Mouse (Mus musculus): Measurements from ENCODE around the gene Gm14434. TPM values are rescaled to one million over a fixed set of nuclear protein-coding genes. Genes with fewer than 3 reads are reported as not detected.
"Not testable (repeated sequence)": the region's sequence is repeated elsewhere in the genome, so short reads cannot be mapped to it uniquely, and the experiment has no call there.

Gm14434 gene
- 10 to 100 TPM in 2 of 3 experiments, 1 to 10 TPM in 1; 7.9 to 36.8 (median 23.1) TPM for polyA plus RNA-seq (2017; shearing (Covaris generic))

- ATAC-seq: not testable (repeated sequence)
These were observed at the start of gene Gm14434 for GRCm38 (mm10) chr2:176486683-176487082. TSS of gene Gm14434 (minus strand) at chr2:176486783.

DNA sequence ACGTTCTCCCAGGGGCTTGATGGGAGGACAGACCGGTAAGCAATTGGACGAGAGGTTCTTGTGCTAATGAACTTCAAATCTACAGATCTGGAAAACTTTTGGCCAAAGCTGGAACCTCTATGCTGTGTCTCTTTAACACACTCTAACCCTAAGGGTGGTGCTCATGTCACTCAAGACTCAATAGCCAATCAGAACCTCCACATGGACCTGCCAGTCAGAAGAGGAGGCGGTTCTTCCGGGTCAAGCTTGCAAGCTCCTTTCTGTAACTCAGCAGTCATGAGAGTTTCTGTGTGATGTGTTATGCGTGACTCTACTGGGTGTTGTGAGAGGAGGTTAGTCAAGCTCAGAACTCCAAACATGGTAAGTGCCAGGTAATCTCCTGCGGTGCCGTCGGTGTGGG lies 34.2 kb upstream of the Gm14434 start, which contains the start of gene Zfp967:
Gene Zfp967, plus strand, starts transcription at position 301 of the 400 bp plus-strand sequence.
- ATAC-seq: not testable (repeated sequence)

- not testable (repeated sequence) for ATAC-seq
These were observed 63.3 kb downstream of the Gm14434 start, which contains the start of gene Gm14435 for GRCm38 (mm10) chr2:176423294-176423693. TSS of gene Gm14435 (plus strand) at chr2:176423594.

Other genes with a start within 250 kb of the Gm14434 start
- not detected for gene Gm11009, start 167.3 kb downstream of the Gm14434 start, polyA plus RNA-seq (2017; shearing (Covaris generic))
- gene Gm14435, start 63.2 kb downstream of the Gm14434 start, polyA plus RNA-seq (2017; shearing (Covaris generic)): 10 to 100 TPM; 10.5 to 15.6 (median 10.8) TPM
- not detected for gene Zfp967, start 34.3 kb upstream of the Gm14434 start, polyA plus RNA-seq (2017; shearing (Covaris generic))
- 1 to 10 TPM; 2.6 to 9.6 (median 8.0) TPM for gene Gm14308, start 149.6 kb upstream of the Gm14434 start, polyA plus RNA-seq (2017; shearing (Covaris generic))
- 1 to 10 TPM; 8.0 to 9.7 (median 8.6) TPM for gene Zfp973, start 183.7 kb upstream of the Gm14434 start, polyA plus RNA-seq (2017; shearing (Covaris generic))
- gene Gm14305, start 221.5 kb upstream of the Gm14434 start, polyA plus RNA-seq (2017; shearing (Covaris generic)): 10 to 100 TPM in 2 of 3 experiments, 1 to 10 TPM in 1; 6.5 to 20.6 (median 15.0) TPM